Mouse (Mus musculus) CD4-positive helper T cell, adult 2 months (primary cell): Measurements from ENCODE around the gene Syn2.

ENCODE experiments used
- DNase-seq: peaks from one replicate; pipeline ENCODE4 v3.0.0-alpha.2; 2012; ENCODE audit warnings: low read depth, missing footprints, low spot score

Gene Syn2

GRCm38 (mm10) chr6:115134501-115135331, at the start of gene Syn2:
Gene Syn2, plus strand, starts transcription at chr6:115134902.
- peak; percentile 61 for DNase-seq

DNA sequence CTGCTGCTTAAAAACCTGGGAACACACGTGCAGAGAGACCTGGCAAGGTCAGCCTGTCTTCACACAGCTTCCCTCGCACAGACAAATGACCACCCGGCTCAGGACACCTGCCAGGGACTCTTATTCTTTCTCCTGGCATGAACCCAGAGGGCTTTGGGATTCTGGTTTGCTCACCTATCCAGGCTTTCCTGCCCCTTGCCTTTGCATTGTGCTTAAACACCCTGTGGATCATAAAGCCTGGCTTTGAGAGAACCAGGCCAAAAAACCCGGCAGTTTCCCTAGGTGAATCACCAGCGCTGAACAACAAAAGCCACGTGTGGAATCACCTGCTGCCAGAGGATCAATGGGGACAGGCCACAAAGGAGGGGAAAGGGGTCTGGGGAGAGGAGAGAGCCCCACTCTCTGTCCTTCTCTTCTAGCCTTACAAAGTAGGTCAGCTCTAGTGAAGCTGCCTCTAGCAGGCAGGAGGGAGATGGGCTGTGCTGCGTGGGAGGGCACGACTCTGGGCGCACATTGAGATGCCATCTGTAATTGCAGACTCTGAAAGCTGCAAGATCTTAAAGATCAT, 49.3 kb upstream of the Syn2 start:
- DNase-seq = no peak

DNA sequence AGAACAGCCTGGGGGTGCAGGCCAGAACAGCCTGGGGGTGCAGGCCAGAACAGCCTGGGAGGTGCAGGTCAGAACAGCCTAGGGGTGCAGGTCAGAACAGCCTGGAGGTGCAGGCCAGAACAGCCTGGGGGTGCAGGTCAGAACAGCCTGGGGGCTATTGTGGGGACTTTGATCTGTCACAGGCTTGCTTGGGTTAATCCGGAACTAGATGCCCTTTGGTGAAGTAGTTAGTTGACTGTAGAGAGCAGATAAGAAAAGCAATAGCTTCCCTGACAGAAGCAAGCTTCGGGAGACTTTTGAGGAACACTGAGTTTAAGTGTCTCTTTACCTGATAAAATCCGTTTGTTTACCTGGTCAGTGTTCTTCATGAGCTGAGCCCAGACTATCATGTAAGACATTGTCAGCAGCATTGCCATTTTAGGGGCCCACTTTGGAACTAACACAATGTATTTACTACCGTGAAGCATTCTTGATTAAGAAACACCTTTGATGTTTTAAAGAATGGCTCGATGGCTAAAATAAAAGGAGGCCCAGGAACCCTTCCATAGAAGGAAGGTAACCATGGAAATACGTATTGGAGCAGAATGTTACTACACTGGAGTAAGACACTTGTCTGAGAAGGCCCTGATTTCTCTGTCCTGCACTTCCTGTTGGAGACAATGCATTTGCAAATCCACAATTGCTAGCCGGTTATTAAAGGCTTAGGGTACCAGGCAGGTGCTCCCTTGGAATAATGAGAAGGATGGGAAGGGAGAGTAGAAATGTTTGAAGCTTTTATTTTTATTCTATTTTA, 46.2 kb upstream of the Syn2 start:
- no peak for DNase-seq

DNA sequence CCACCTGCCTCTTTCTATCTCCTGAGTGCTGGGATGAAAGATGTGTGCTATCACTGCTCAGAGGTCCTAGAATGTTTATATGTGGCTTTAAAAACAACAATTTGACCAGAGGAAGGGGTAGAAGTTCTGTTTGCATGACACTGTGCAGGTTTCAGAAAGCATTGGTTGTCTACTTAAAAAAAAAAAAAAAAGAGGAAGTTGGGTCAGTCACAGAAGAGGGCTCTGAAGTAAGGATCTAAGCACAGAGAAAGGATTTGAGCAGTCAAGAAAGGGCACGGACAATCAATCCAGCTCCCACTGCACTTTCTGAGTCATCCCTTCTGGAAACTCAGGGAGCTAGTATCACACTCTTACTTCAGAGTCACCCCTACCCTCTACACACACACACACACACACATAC, 43.0 kb upstream of the Syn2 start:
- no peak for DNase-seq

GRCm38 (mm10) chr6:115102542-115102941, 32.2 kb upstream of the Syn2 start:
- no peak for DNase-seq

DNA sequence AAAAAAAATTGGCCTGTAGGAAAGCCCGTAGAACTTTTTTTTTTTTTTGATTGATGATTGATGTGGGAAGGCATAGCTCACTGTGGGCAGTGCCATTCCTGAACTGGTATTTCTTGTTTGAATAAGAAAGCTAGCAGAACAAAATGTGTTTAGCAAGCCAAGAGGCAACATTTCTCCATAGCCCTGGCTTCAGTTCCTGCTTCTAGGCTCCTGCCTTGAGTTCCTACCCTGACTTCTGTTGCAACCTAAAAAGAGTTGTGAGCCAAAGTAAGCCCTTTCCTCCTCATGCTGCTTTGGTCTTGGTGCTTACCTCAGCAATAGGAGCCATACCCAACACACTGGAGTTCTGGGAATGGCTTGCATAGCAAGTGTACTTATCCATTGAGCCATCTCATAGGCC, 23.3 kb upstream of the Syn2 start:
- DNase-seq = no peak

DNA sequence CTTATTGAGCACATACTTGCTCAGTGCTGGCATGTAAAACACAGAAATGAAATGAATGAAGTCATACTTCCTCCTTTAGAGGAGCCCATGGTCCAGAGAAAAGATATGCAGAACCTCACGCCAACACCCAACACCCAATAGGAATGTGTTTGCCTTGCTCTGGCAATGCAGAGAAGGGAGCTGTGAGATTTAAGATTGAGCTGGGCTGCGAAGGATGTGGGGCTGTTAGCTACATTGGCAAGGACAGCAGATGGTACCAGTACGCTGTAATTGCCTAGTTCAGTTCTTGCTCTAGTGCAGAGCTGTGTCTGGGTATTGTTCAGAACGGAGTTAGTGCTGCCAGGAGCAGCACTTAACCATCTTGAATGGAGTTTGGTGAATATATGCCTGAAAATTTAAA, 12.5 kb upstream of the Syn2 start:
- DNase-seq = no peak

DNA sequence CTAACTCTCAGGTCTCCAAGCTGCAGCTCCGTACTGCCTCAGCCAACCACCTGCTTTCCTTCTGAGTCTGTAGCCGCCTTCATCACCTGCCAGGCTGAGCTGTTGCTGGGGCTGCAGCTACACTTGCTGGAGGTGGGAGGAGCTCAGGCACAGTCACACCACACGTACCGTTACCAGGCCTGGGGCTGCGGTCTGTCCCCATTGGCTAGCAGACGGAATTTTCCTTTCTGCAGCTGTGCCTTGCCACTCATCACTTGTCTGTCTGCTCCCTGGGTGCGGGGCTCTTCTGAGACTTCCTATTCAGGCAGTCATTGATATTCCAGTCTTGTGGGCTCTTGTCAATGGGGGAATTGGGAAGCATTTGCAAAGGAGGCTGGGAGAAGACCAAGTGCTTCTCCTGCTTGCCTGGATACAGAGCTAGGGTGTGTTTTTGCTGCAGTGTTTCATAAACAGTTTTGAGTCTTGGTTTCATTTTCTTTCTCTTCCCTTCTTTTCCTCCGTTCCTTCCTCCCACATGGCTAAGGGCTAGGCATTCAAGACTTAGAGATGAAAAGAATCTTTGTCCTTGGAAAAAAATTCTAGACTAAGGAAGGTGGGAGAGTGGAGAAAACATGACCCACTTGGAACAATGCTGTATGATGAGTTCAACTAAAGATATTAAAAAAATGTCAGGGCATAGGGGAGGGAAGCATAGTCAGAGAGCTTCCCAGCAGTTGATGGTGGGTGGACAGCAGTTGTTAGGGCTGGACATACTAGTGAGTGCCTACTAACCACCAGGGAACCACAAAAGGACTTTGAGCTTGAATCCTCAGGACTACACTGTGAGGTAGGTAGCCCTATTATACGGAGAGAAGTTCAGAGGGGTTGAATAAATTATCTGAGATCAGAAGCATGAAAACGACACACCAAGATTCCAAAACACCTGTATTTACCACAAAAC, 11.2 kb upstream of the Syn2 start:
- peak; percentile 59 for DNase-seq

DNA sequence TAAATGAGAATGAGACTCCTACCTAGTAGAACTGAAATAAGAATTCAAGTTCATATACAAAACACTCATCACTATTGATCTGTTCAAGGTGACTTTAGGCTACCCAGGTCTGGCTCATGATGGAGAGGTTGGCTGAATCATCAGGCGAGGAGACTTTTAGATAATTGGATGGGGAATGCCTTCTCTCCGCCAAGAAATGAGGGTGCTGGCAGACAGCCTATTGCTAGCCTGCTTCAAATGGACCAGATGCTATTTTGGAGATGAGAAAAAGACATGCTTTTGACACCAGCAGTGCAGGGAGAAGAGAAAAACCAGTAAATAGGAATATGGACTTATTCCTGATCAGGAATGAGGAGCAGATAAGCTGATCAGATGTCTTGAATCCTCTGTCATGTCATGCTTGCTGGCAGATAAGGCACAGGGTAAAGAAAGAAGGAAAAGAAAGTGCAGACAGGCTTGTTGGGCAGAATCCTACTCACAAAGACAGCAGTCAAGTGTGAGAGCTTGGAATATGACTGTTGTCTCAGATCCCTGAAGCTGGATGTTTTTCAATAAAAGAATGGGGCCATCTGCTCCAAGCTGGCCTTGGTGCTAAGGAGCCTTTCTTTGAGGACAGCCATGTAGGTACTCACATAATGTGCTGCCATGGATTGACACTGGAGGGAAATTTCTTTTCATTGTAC, 9.9 kb upstream of the Syn2 start:
- DNase-seq = no peak

- no peak for DNase-seq
Measured at GRCm38 (mm10) chr6:115125358-115125720, 9.4 kb upstream of the Syn2 start.

DNA sequence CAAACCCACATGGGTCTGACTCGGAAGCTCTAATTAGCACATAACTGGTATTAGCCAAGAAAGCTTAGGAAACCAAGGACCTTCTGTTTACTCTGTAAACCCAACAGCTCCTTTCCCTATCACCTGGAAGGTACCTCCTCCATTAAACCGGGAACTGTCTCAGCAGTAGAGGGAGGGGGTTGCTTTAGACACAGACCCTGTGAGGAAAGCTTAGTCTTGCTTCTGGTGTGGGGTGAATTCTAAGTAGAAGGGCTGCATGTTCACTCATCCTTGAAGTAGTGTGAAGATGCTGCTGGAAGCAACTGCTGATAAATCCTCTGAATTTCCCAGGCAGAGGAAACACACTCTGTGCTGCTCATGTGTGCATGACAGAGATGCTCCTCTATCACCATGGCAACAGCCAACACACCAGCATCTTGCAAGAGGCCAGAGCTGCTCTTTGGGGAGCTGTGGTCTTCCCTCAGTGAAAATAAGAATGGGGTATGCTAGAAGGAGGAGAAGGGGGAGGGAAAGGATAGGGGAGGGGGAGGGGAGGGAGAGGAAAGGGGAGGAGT, 8.4 kb upstream of the Syn2 start:
- DNase-seq = no peak

DNA sequence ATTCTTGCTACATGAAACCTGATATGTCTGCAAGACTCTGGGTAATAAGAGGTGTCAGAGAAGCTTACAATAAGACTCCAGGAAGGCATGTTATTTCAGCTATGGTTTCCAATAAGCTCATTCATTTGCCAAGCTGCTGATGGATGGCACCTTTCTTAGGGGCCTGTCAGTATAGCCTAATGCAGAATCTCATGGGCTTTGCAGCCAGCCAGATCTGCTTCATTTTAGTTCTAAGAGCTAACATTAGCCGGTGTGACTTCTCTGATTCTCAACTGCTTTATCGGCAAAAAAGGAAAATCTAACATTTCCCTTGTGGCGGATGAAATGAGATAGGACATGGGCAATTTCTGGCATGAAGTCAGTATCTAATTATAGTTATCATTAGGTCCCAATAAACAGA, 7.9 kb upstream of the Syn2 start:
- no peak for DNase-seq

DNA sequence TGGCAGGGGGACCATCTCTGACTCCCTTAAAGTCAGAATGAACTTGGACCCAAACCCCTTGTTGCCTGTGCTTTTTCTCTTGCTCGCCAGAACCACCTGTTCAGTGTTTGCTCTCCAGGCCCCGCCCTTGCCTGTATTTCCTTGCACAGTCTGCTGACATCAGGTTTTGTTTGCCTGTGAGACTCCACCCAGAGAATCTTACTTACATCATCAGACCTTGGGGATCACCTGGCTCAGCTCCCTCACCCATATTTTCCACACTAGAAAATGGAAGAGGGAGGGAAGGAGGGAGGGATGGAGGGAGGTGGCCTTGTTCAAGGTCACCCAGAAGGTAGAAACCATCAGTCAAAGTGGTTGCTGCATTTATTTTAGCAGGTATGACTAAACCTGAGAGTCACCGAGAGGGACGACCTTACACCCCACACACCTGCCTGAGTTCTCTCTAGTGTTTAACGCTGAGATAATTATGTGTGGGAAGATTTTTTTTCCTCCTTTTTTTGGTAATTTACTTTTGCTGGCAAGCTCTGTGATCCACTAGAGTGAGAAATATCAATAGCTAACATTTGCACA, 7.4 kb upstream of the Syn2 start:
- DNase-seq = no peak

GRCm38 (mm10) chr6:115135332-115135649, 589 bp downstream of the Syn2 start:
- peak; percentile 3 for DNase-seq

DNA sequence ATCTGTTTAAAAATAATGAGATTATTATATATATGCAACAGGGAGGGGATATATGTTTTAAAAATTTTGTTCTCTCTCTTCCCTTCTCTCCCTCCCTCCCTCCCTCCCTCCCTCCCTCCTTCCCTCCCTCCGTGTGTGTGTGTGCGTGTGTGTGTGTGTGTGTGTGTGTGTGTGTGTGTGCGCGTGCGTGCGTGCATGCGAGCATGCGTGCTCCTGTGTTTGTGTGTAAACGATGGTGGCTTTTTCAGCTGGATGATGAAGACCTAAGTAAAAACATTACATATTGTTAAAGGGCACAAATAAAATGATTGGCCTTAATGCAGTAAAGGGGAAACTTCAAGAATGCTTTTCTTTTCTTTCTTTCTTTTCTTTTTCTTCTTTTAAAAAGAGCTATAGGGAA, 1.5 kb downstream of the Syn2 start:
- no peak for DNase-seq

DNA sequence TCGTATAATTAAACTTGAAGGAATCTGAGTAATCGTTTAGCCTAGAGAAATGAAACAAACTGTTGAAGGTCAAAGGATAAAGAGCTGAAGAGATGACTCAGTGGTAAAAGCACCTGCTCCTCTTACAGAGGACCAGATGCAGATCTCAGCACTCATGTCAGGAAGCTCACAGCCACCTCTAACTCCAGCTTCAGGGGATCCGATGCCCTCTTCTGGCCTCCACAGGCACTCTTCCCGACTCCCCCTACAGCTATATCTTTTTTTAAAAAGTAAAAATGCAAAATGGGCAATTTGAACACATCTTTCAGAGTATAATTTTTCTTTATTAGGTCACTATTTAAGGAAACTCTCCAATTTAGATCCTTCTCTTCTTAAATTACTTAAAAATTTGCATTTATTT, 6.7 kb downstream of the Syn2 start:
- DNase-seq = no peak

- DNase-seq = no peak
Measured at GRCm38 (mm10) chr6:115161175-115161574, 26.5 kb downstream of the Syn2 start.

DNA sequence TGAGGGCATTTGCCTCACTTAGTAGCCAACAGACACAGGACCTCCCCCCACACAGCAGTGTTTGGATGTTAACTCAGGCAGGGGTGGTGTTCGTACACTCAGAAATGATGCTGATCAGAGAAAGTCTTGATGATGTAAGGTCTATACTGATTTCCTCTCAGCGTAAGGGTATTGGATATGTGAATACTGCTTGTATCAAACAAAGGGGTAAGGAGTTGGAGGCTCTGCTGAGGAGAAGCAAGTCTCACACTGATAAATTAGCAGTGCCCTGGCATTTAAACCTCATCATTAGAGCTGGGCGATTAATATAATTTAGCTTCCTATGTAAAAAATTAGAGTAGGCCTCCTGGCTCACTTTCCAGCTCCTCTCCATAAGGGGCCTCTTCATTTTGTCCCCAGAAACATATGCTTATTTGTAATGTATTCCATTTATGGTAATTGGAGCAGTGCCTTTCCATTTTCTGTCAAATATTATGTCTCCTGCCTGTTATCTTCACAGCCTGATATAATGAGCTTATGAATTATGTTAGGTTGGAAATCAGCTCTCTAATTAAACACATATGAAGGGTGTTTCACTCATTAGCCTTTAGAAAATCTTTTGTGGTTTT, 31.3 kb downstream of the Syn2 start:
- no peak for DNase-seq

GRCm38 (mm10) chr6:115168921-115169320, 34.2 kb downstream of the Syn2 start:
- DNase-seq = no peak

- no peak for DNase-seq
Measured at GRCm38 (mm10) chr6:115169518-115169917, 34.8 kb downstream of the Syn2 start.
